Mouse (Mus musculus) bone marrow, adult 2 months (tissue): ENCODE data around the gene Brsk2.

Source experiments
- CTCF ChIP-seq: fragments of 200-500 bp; IDR thresholded peaks from 2 replicates; pipeline ENCODE4 v1.5.1; 2011; ENCODE audit warnings: low read length, control low read depth; ENCODE audit not compliant: control insufficient read depth, insufficient read depth
- POLR2A ChIP-seq: fragments of 200-500 bp; IDR thresholded peaks from 2 replicates; pipeline ENCODE4 v1.6.1; 2011; ENCODE audit warnings: low read depth, mild to moderate bottlenecking, control low read depth, low read length, borderline replicate concordance; ENCODE audit not compliant: control insufficient read depth

DNA sequence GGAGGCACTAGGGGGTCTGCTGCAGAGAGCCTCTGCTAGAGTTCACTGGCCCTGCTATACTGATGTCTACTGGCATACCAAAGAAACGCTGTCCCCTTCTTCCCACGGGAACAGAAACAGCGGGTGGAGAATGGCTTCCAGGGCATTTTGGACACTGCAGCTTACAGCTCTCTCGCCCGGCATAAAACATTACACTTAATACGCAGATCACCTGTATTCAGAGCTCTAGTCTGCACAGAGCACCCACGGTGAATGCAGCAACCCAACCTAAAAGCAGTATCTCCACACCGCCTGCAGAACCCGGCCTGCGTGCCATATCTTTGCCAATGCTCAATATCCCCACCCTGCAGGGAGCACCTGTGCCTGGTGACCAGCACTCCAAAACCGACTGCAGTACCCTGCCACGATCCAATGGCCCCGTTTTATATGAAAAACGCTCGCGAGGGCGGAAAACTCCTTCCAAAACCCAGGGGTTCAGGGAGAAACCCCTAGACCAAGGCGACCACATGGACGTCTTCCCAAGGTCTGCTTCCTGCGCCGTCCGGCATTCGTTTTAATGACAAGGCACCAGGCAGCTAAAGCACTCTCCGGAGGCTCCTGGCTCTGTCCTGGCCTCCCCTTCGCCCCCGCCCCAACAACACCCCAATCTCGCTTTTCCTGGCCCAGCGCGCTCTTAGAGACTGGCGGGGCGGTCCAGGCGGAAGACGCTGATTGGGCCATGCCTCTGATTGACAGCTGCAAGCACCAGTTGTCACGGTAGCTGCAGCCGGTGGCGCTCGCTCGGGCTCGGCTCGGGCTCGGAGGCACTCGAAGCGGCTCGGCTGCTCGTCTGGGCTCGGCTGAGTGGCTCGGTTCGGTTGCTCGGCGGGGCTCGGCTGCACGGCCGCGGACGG, at the start of gene Brsk2:
- no peak for TF ChIP-seq CTCF
- no peak for TF ChIP-seq POLR2A
